Mouse (Mus musculus): Measurements from ENCODE around the gene Kif9. TPM values are rescaled to one million over a fixed set of nuclear protein-coding genes. Genes with fewer than 3 reads are reported as not detected.

Kif9 gene
- polyA plus RNA-seq, 1 experiment from 2014 or later, result 0.99 TPM

DNA sequence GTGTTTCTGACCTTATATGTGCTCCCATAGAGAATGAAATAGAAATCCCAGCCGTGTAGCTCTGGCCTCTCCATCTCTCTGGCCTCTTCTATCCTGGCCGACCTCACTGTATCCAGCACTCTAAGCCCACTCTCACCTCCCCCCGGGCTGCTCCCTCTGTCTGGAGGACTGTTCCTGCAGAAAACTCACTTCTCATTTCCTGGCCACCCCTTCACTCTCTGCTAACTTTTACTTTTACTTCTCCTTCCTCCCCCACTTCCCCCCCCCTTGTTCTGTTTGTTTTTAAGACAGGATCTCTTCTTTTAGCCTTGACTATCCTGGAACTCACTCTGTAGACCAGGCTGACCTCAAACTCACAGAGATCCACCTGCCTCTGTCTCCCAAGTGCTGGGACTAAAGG, 24.2 kb upstream of the Kif9 start:
- peaks cover 6% of the 10 kb centered on the region; the same call in 1 of the 2 replicates for H3K36me3 ChIP-seq (ENCODE audit: control insufficient read depth, insufficient read depth, low read length)
- 70% methylated on average over 3 of the region's 3 CpGs for WGBS
- H3K4me1 ChIP-seq (ENCODE audit: control insufficient read depth, insufficient read depth, low read length), result no peaks in the 10 kb centered on the region; the same call in 1 of the 2 replicates
- no peak overlapping the region for H3K4me3 ChIP-seq (replicated peaks; ENCODE audit: low read length)
- no peak for ATAC-seq (ENCODE audit: insufficient read depth, low FRiP score)
- H3K9ac ChIP-seq (ENCODE audit: low read length), result no peak overlapping the region
- H3K9me3 ChIP-seq (replicated peaks; ENCODE audit: control insufficient read depth, low read length), result no peaks in the 10 kb centered on the region
- no peaks in the 10 kb centered on the region for H3K27me3 ChIP-seq (ENCODE audit: control insufficient read depth, insufficient read depth, low read length)
- H3K4me2 ChIP-seq (ENCODE audit: low read depth, low read length), result no peak overlapping the region
- H3K27ac ChIP-seq (ENCODE audit: low read length), result no peak overlapping the region

DNA sequence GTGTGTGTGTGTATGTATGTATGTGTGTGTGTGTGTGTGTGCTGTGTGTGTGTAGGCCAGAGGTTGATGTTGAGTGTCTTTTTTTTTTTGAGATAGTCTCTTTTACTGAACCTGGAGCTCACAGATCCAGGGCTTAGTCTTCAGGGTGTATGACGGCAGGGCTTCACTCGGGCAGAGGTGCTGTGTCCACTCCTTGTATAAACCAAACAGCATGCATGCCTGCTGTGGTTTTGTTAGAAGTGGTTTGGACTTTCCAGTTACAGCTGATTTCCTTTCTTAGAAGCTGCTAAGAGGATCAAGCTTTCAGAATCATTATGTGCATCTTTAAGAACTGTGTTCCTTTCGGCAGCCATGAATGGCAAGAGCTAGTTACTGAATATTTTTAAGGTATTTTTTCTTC, 18.8 kb upstream of the Kif9 start:
- H3K4me1 ChIP-seq (ENCODE audit: control insufficient read depth, insufficient read depth, low read length), result no peaks in the 10 kb centered on the region
- no peak overlapping the region for H3K4me2 ChIP-seq (ENCODE audit: low read depth, low read length)
- no peak overlapping the region for H3K9ac ChIP-seq (ENCODE audit: low read length)
- WGBS, result 78% methylated on average over 3 of the region's 3 CpGs
- no peaks in the 10 kb centered on the region for H3K27me3 ChIP-seq (ENCODE audit: control insufficient read depth, insufficient read depth, low read length)
- H3K9me3 ChIP-seq (replicated peaks; ENCODE audit: control insufficient read depth, low read length), result no peaks in the 10 kb centered on the region
- no peaks in the 10 kb centered on the region for H3K36me3 ChIP-seq (ENCODE audit: control insufficient read depth, insufficient read depth, low read length)
- no peak overlapping the region for H3K27ac ChIP-seq (ENCODE audit: low read length)
- no peak for ATAC-seq (ENCODE audit: insufficient read depth, low FRiP score)
- H3K4me3 ChIP-seq (replicated peaks; ENCODE audit: low read length), result no peak overlapping the region

GRCm38 (mm10) chr9:110459145-110459727, 17.5 kb upstream of the Kif9 start:
- WGBS, result 40% methylated on average over 2 of the region's 2 CpGs
- H3K9ac ChIP-seq (ENCODE audit: low read length), result no peak overlapping the region
- H3K9me3 ChIP-seq (replicated peaks; ENCODE audit: control insufficient read depth, low read length), result no peaks in the 10 kb centered on the region
- no peaks in the 10 kb centered on the region for H3K4me1 ChIP-seq (ENCODE audit: control insufficient read depth, insufficient read depth, low read length)
- no peaks in the 10 kb centered on the region for H3K27me3 ChIP-seq (ENCODE audit: control insufficient read depth, insufficient read depth, low read length)
- no peak overlapping the region for H3K4me3 ChIP-seq (replicated peaks; ENCODE audit: low read length)
- H3K36me3 ChIP-seq (ENCODE audit: control insufficient read depth, insufficient read depth, low read length), result no peaks in the 10 kb centered on the region
- no peak overlapping the region for H3K4me2 ChIP-seq (ENCODE audit: low read depth, low read length)
- ATAC-seq (ENCODE audit: insufficient read depth, low FRiP score), result peak; percentile 60; the same call in 1 of the 2 replicates
- H3K27ac ChIP-seq (ENCODE audit: low read length), result peak overlapping the region; percentile 71

- no peak overlapping the region for H3K4me3 ChIP-seq (replicated peaks; ENCODE audit: low read length)
- H3K27me3 ChIP-seq (ENCODE audit: control insufficient read depth, insufficient read depth, low read length), result no peaks in the 10 kb centered on the region
- no peaks in the 10 kb centered on the region for H3K36me3 ChIP-seq (ENCODE audit: control insufficient read depth, insufficient read depth, low read length)
- H3K9ac ChIP-seq (ENCODE audit: low read length), result no peak overlapping the region
- no peaks in the 10 kb centered on the region for H3K9me3 ChIP-seq (replicated peaks; ENCODE audit: control insufficient read depth, low read length)
- no peak for ATAC-seq (ENCODE audit: insufficient read depth, low FRiP score)
- H3K27ac ChIP-seq (ENCODE audit: low read length), result no peak overlapping the region
- H3K4me1 ChIP-seq (ENCODE audit: control insufficient read depth, insufficient read depth, low read length), result no peaks in the 10 kb centered on the region
- no peak overlapping the region for H3K4me2 ChIP-seq (ENCODE audit: low read depth, low read length)
- 80% methylated on average over 18 of the region's 18 CpGs for WGBS
These were observed 15.6 kb upstream of the Kif9 start for GRCm38 (mm10) chr9:110460884-110461815.

DNA sequence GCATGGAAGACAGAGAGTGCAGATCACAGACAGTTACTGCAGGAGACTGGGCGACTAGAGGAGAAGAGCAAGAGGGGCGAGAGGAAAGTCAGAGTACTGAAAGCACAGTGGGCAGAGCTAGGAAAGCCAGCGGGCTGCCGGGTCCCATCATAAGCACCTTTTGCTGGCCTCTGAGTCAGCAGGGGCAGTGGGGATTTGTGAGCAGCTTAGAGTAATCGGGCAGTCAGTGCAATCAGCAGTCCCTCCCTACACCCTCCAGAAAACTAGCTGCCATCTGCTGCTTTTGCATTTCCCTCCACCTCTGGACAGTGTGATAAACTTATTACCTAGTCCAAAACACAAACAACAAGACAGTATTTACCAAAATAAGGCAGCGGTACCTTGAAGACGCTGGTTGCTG, 14.4 kb upstream of the Kif9 start:
- WGBS, result 77% methylated on average over 7 of the region's 7 CpGs
- Histone ChIP-seq H3K27me3 (ENCODE audit: control insufficient read depth, insufficient read depth, low read length) (no peaks in the 10 kb centered on the region), H3K4me3 (replicated peaks; ENCODE audit: low read length) (no peak overlapping the region), H3K27ac (ENCODE audit: low read length) (no peak overlapping the region), H3K4me1 (ENCODE audit: control insufficient read depth, insufficient read depth, low read length) (no peaks in the 10 kb centered on the region), H3K4me2 (ENCODE audit: low read depth, low read length) (no peak overlapping the region), H3K9ac (ENCODE audit: low read length) (no peak overlapping the region), H3K36me3 (ENCODE audit: control insufficient read depth, insufficient read depth, low read length) (no peaks in the 10 kb centered on the region), H3K9me3 (replicated peaks; ENCODE audit: control insufficient read depth, low read length) (no peaks in the 10 kb centered on the region)
- no peak for ATAC-seq (ENCODE audit: insufficient read depth, low FRiP score)

- Histone ChIP-seq H3K9me3 (replicated peaks; ENCODE audit: control insufficient read depth, low read length) (no peaks in the 10 kb centered on the region), H3K9ac (ENCODE audit: low read length) (no peak overlapping the region), H3K27ac (ENCODE audit: low read length) (no peak overlapping the region), H3K4me2 (ENCODE audit: low read depth, low read length) (no peak overlapping the region), H3K36me3 (ENCODE audit: control insufficient read depth, insufficient read depth, low read length) (no peaks in the 10 kb centered on the region), H3K27me3 (ENCODE audit: control insufficient read depth, insufficient read depth, low read length) (no peaks in the 10 kb centered on the region), H3K4me1 (ENCODE audit: control insufficient read depth, insufficient read depth, low read length) (no peaks in the 10 kb centered on the region), H3K4me3 (replicated peaks; ENCODE audit: low read length) (no peak overlapping the region)
- WGBS, result 86% methylated on average over 6 of the region's 6 CpGs
- ATAC-seq (ENCODE audit: insufficient read depth, low FRiP score), result no peak
These were observed 12.7 kb upstream of the Kif9 start for GRCm38 (mm10) chr9:110463983-110464591.

- Histone ChIP-seq H3K4me3 (replicated peaks; ENCODE audit: low read length) (no peak overlapping the region), H3K4me2 (ENCODE audit: low read depth, low read length) (no peak overlapping the region), H3K9me3 (replicated peaks; ENCODE audit: control insufficient read depth, low read length) (no peaks in the 10 kb centered on the region), H3K27me3 (ENCODE audit: control insufficient read depth, insufficient read depth, low read length) (no peaks in the 10 kb centered on the region), H3K4me1 (ENCODE audit: control insufficient read depth, insufficient read depth, low read length) (no peaks in the 10 kb centered on the region), H3K9ac (ENCODE audit: low read length) (no peak overlapping the region), H3K27ac (ENCODE audit: low read length) (no peak overlapping the region), H3K36me3 (ENCODE audit: control insufficient read depth, insufficient read depth, low read length) (no peaks in the 10 kb centered on the region)
- WGBS, result 88% methylated on average over 6 of the region's 6 CpGs
- ATAC-seq (ENCODE audit: insufficient read depth, low FRiP score), result no peak
These were observed 11.4 kb upstream of the Kif9 start for GRCm38 (mm10) chr9:110465336-110465735.

DNA sequence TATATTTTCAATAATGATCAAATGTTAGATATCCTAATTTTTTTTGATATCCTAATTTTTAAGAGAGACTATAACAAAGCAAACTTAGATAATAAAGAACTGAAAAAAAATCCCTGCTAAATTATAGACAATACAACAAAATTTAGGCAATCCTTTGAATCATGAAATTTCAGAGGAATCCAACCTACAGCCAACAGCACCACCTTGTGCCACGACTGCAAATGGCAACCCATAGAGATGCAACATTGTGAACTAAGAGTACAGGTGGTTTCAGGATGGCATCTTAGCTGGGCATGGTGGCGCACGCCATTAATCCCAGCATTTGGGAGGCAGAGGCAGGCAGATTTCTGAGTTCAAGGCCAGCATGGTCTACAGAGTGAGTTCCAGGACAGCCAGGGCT, 10.6 kb upstream of the Kif9 start:
- WGBS, result 90% methylated on average over 3 of the region's 3 CpGs
- H3K27ac ChIP-seq (ENCODE audit: low read length), result no peak overlapping the region
- no peaks in the 10 kb centered on the region for H3K9me3 ChIP-seq (replicated peaks; ENCODE audit: control insufficient read depth, low read length)
- ATAC-seq (ENCODE audit: insufficient read depth, low FRiP score), result no peak
- H3K4me3 ChIP-seq (replicated peaks; ENCODE audit: low read length), result no peak overlapping the region
- no peak overlapping the region for H3K9ac ChIP-seq (ENCODE audit: low read length)
- H3K36me3 ChIP-seq (ENCODE audit: control insufficient read depth, insufficient read depth, low read length), result no peaks in the 10 kb centered on the region
- no peaks in the 10 kb centered on the region for H3K4me1 ChIP-seq (ENCODE audit: control insufficient read depth, insufficient read depth, low read length)
- H3K27me3 ChIP-seq (ENCODE audit: control insufficient read depth, insufficient read depth, low read length), result no peaks in the 10 kb centered on the region
- no peak overlapping the region for H3K4me2 ChIP-seq (ENCODE audit: low read depth, low read length)

DNA sequence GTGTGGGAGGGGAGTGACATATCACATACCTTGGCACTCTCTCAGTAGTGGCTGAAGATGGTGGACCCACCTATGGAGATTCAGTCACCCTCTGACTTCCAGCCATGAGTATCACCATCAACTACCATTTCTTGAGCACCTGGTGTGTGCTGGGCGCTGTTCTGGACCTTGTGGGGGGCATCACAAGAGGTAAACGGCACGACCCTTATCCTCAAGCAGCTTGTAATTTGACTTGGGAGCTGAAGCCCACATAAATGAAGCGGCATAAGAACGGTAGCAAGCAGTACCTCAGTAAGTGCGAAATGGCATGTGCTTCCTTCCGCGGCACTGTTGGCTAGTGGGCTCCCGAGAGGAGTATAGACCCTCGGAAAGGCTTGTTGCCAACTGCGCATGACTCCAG, 1.2 kb downstream of the Kif9 start:
- no peak overlapping the region for H3K4me3 ChIP-seq (replicated peaks; ENCODE audit: low read length)
- 54% methylated on average over 11 of the region's 11 CpGs for WGBS
- H3K4me1 ChIP-seq (ENCODE audit: control insufficient read depth, insufficient read depth, low read length), result peaks cover 10% of the 10 kb centered on the region
- H3K9ac ChIP-seq (ENCODE audit: low read length), result no peak overlapping the region
- no peaks in the 10 kb centered on the region for H3K9me3 ChIP-seq (replicated peaks; ENCODE audit: control insufficient read depth, low read length)
- no peaks in the 10 kb centered on the region for H3K36me3 ChIP-seq (ENCODE audit: control insufficient read depth, insufficient read depth, low read length)
- H3K27me3 ChIP-seq (ENCODE audit: control insufficient read depth, insufficient read depth, low read length), result no peaks in the 10 kb centered on the region
- ATAC-seq (ENCODE audit: insufficient read depth, low FRiP score), result no peak
- H3K4me2 ChIP-seq (ENCODE audit: low read depth, low read length), result no peak overlapping the region
- H3K27ac ChIP-seq (ENCODE audit: low read length), result no peak overlapping the region
